Mouse (Mus musculus) spleen, adult 18-20 months (tissue): ENCODE results near the gene Sh3glb1.

Source experiments
- DNase-seq, 2 experiments: peaks; one replicate each; pipeline ENCODE4 v3.0.0; 2022; ENCODE audit warnings: mixed read lengths in 2 of 2

Sh3glb1 gene

GRCm38 (mm10) chr3:144669457-144669864 lies 50.7 kb downstream of the Sh3glb1 start:
- no peak for DNase-seq

- no peak for DNase-seq
Observed at GRCm38 (mm10) chr3:144668949-144669348, 51.2 kb downstream of the Sh3glb1 start.

- no peak for DNase-seq
Observed at GRCm38 (mm10) chr3:144668039-144668438, 52.1 kb downstream of the Sh3glb1 start.

- no peak for DNase-seq
Observed at GRCm38 (mm10) chr3:144664363-144665299, 55.5 kb downstream of the Sh3glb1 start.

- DNase-seq, result no peak
Observed at GRCm38 (mm10) chr3:144663415-144664093, 56.6 kb downstream of the Sh3glb1 start.

GRCm38 (mm10) chr3:144662215-144662852 lies 57.8 kb downstream of the Sh3glb1 start:
- DNase-seq, result no peak

GRCm38 (mm10) chr3:144661439-144661838 lies 58.7 kb downstream of the Sh3glb1 start:
- no peak for DNase-seq

- DNase-seq, result no peak
Observed at GRCm38 (mm10) chr3:144644202-144644601, 75.9 kb downstream of the Sh3glb1 start.

- no peak for DNase-seq
Observed at GRCm38 (mm10) chr3:144643301-144643871, 76.7 kb downstream of the Sh3glb1 start.

- DNase-seq, result no peak
Observed at GRCm38 (mm10) chr3:144642141-144642540, 78.0 kb downstream of the Sh3glb1 start.

GRCm38 (mm10) chr3:144640033-144640432 lies 80.1 kb downstream of the Sh3glb1 start:
- no peak for DNase-seq

GRCm38 (mm10) chr3:144639387-144639786 lies 80.7 kb downstream of the Sh3glb1 start:
- DNase-seq, result no peak

- DNase-seq, result no peak
Observed at GRCm38 (mm10) chr3:144638110-144638509, 82.0 kb downstream of the Sh3glb1 start.

- no peak for DNase-seq
Observed at GRCm38 (mm10) chr3:144635236-144635635, 84.9 kb downstream of the Sh3glb1 start.
